Mouse (Mus musculus): Measurements from ENCODE around the gene Serpina3m. TPM values are rescaled to one million over a fixed set of nuclear protein-coding genes. Genes with fewer than 3 reads are reported as not detected.
"Not testable (repeated sequence)": the region's sequence is repeated elsewhere in the genome, so short reads cannot be mapped to it uniquely, and the experiment has no call there.

The Serpina3m gene
- total RNA-seq, 2 experiments from 2014 or later = not detected

GRCm38 (mm10) chr12:104356006-104356405, 17.7 kb downstream of the Serpina3m start:
- Histone ChIP-seq H3K4me3 (no peak overlapping the region), H3K27ac (no peak overlapping the region)
- TF ChIP-seq CTCF (IDR thresholded peaks at IDR 0.05) = no peak
- intact Hi-C loops (cut with DNase I) = no loop called here
- DNase-seq = no peak

GRCm38 (mm10) chr12:104369986-104370385, 31.7 kb downstream of the Serpina3m start:
- no peak for TF ChIP-seq CTCF (IDR thresholded peaks at IDR 0.05)
- no peak overlapping the region for H3K27ac ChIP-seq
- H3K4me3 ChIP-seq = no peak overlapping the region
- intact Hi-C loops (cut with DNase I) = no loop called here
- no peak for DNase-seq

- intact Hi-C loops (cut with DNase I); DNase-seq; H3K4me3 ChIP-seq; H3K27ac ChIP-seq: not testable (repeated sequence)
Observed at GRCm38 (mm10) chr12:104377179-104377578, 38.9 kb downstream of the Serpina3m start.

- H3K4me3 ChIP-seq; H3K27ac ChIP-seq; intact Hi-C loops (cut with DNase I); DNase-seq: not testable (repeated sequence)
Observed at GRCm38 (mm10) chr12:104378351-104378750, 40.1 kb downstream of the Serpina3m start.

GRCm38 (mm10) chr12:104378815-104379214, 40.5 kb downstream of the Serpina3m start:
- H3K4me3 ChIP-seq; DNase-seq; H3K27ac ChIP-seq; intact Hi-C loops (cut with DNase I): not testable (repeated sequence)

GRCm38 (mm10) chr12:104379856-104380255, 41.6 kb downstream of the Serpina3m start:
- intact Hi-C loops (cut with DNase I) = no loop called here
- no peak overlapping the region for H3K27ac ChIP-seq
- H3K4me3 ChIP-seq = no peak overlapping the region
- no peak for DNase-seq
- no peak for TF ChIP-seq CTCF (IDR thresholded peaks at IDR 0.05)

- H3K27ac ChIP-seq; DNase-seq; intact Hi-C loops (cut with DNase I); H3K4me3 ChIP-seq: not testable (repeated sequence)
Observed at GRCm38 (mm10) chr12:104381071-104381604, 42.9 kb downstream of the Serpina3m start.

- intact Hi-C loops (cut with DNase I); DNase-seq; H3K27ac ChIP-seq; H3K4me3 ChIP-seq: not testable (repeated sequence)
Observed at GRCm38 (mm10) chr12:104385987-104386386, 47.7 kb downstream of the Serpina3m start.

- H3K27ac ChIP-seq; H3K4me3 ChIP-seq; intact Hi-C loops (cut with DNase I); DNase-seq: not testable (repeated sequence)
Observed at GRCm38 (mm10) chr12:104386878-104387277, 48.6 kb downstream of the Serpina3m start.

GRCm38 (mm10) chr12:104388477-104388876, 50.2 kb downstream of the Serpina3m start:
- Histone ChIP-seq H3K4me3 (no peak overlapping the region), H3K27ac (no peak overlapping the region)
- DNase-seq = no peak
- intact Hi-C loops (cut with DNase I) = no loop called here
- TF ChIP-seq CTCF (IDR thresholded peaks at IDR 0.05) = no peak

GRCm38 (mm10) chr12:104391057-104391456, 52.8 kb downstream of the Serpina3m start:
- not testable (repeated sequence) for H3K27ac ChIP-seq, DNase-seq, H3K4me3 ChIP-seq
- intact Hi-C loops (cut with DNase I) = loop anchor here (5.0 kb wide), 1 partner anchor 244 kb away; no protein-coding TSS in a partner anchor

GRCm38 (mm10) chr12:104403968-104404367, 65.7 kb downstream of the Serpina3m start:
- intact Hi-C loops (cut with DNase I) = no loop called here
- H3K27ac ChIP-seq = no peak overlapping the region
- TF ChIP-seq CTCF (IDR thresholded peaks at IDR 0.05) = no peak
- DNase-seq = no peak
- H3K4me3 ChIP-seq = no peak overlapping the region

GRCm38 (mm10) chr12:104406454-104406885, 68.2 kb downstream of the Serpina3m start, which contains the start of gene Serpina3n:
Gene Serpina3n, plus strand, starts transcription at chr12:104406729.
- intact Hi-C loops (cut with DNase I) = no loop called here
- Histone ChIP-seq H3K4me3 (peak within 1 kb of the TSS; percentile 59), H3K27ac (peak within 1 kb of the TSS; percentile 46)
- peak; percentile 20 for DNase-seq
- TF ChIP-seq CTCF (IDR thresholded peaks at IDR 0.05) = no peak

- intact Hi-C loops (cut with DNase I) = loop anchor here (2.0 kb wide), 1 partner anchor 338 kb away; no protein-coding TSS in a partner anchor
- TF ChIP-seq CTCF (IDR thresholded peaks at IDR 0.05) = no peak
- H3K27ac ChIP-seq = no peak overlapping the region
- no peak for DNase-seq
- H3K4me3 ChIP-seq = no peak overlapping the region
Observed at GRCm38 (mm10) chr12:104412507-104412906, 74.2 kb downstream of the Serpina3m start.

Measured in gastrocnemius, adult 2 months (tissue).